Mouse (Mus musculus): ENCODE data around the gene Fyn. TPM values are rescaled to one million over a fixed set of nuclear protein-coding genes. Genes with fewer than 3 reads are reported as not detected.

Fyn gene
- polyA plus RNA-seq, 1 experiment from 2014 or later, result 32.6 TPM

- peak; percentile 45; the same call in 1 of the 2 replicates for ATAC-seq (ENCODE audit: low FRiP score, low TSS enrichment)
- peak overlapping the region; percentile 48; the same call in 1 of the 2 replicates for H3K9ac ChIP-seq (ENCODE audit: low read depth, low read length)
Observed at GRCm38 (mm10) chr10:39541451-39541874, 172.8 kb downstream of the Fyn start.

GRCm38 (mm10) chr10:39541951-39542521 lies 173.4 kb downstream of the Fyn start:
- Histone ChIP-seq H3K9ac (ENCODE audit: low read depth, low read length) (0 out of 2 replicates have a peak overlapping the region, but pooled peaks have one; percentile 1), H3K9me3 (ENCODE audit: control insufficient read depth, low read length) (no peaks in the 10 kb centered on the region), H3K27me3 (ENCODE audit: control insufficient read depth, insufficient read depth, low read length) (no peaks in the 10 kb centered on the region), H3K4me3 (ENCODE audit: low read length) (no peak overlapping the region), H3K36me3 (ENCODE audit: control insufficient read depth, insufficient read depth, low read length) (no peaks in the 10 kb centered on the region), H3K27ac (ENCODE audit: low read depth, low read length) (peak overlapping the region; percentile 83; the same call in 1 of the 2 replicates), H3K4me1 (ENCODE audit: control insufficient read depth, insufficient read depth, low read length) (peaks cover 26% of the 10 kb centered on the region), H3K4me2 (replicated peaks; ENCODE audit: low read depth, low read length) (no peak overlapping the region)
- peak; percentile 8; the same call in 1 of the 2 replicates for ATAC-seq (ENCODE audit: low FRiP score, low TSS enrichment)
- 26% methylated on average over 7 of the region's 7 CpGs for WGBS

More at GRCm38 (mm10) chr10:39541451-39541874, 172.8 kb downstream of the Fyn start:
- H3K4me1 ChIP-seq (ENCODE audit: control insufficient read depth, insufficient read depth, low read length), result peaks cover 26% of the 10 kb centered on the region
- H3K9me3 ChIP-seq (ENCODE audit: control insufficient read depth, low read length), result no peaks in the 10 kb centered on the region
- 40% methylated on average over 6 of the region's 6 CpGs for WGBS
- peak overlapping the region; percentile 83 for H3K27ac ChIP-seq (ENCODE audit: low read depth, low read length)
- no peak overlapping the region for H3K4me2 ChIP-seq (replicated peaks; ENCODE audit: low read depth, low read length)
- H3K27me3 ChIP-seq (ENCODE audit: control insufficient read depth, insufficient read depth, low read length), result no peaks in the 10 kb centered on the region
- H3K4me3 ChIP-seq (ENCODE audit: low read length), result no peak overlapping the region
- no peaks in the 10 kb centered on the region for H3K36me3 ChIP-seq (ENCODE audit: control insufficient read depth, insufficient read depth, low read length)

DNA sequence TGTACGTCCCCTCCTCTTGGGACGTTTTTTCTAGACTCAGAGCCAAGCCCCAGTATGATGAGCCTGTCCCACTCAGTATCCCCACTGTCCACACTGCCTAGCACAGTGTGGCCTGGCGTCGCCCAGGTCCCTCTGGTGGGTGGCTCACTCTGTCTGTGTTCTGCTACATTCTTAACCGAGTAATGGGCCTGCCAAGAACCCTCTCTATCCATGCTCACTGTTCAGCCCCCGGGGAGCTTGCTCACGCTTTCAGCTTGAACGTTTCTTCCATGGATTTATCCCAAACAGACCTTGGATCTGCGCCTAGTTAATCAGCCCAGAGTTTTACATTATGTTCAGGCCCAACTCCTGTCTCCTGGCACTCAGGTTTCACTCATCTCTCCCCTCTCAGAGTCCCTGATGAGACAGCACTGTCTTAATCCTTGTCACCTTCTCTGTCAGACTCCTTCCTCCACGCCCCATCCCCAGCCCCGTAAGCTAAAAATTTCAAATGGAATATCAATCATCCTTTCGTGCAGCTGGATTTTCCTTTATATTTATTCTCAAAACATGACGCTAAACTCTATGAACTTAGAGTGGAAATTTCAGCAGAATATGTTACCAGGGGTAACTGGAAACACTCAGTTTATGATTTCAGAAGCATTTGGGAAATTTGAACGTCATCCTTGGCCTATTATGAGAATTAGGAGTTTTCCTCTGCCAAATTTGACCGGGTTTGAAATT lies 174.0 kb downstream of the Fyn start:
- H3K27me3 ChIP-seq (ENCODE audit: control insufficient read depth, insufficient read depth, low read length), result no peaks in the 10 kb centered on the region
- no peaks in the 10 kb centered on the region for H3K36me3 ChIP-seq (ENCODE audit: control insufficient read depth, insufficient read depth, low read length)
- ATAC-seq (ENCODE audit: low FRiP score, low TSS enrichment), result peak; percentile 16; the same call in 1 of the 2 replicates
- H3K4me3 ChIP-seq (ENCODE audit: low read length), result no peak overlapping the region
- 68% methylated on average over 15 of the region's 15 CpGs for WGBS
- H3K9ac ChIP-seq (ENCODE audit: low read depth, low read length), result peak overlapping the region; percentile 13; the same call in 1 of the 2 replicates
- H3K9me3 ChIP-seq (ENCODE audit: control insufficient read depth, low read length), result no peaks in the 10 kb centered on the region
- H3K27ac ChIP-seq (ENCODE audit: low read depth, low read length), result peak overlapping the region; percentile 83; the same call in 1 of the 2 replicates
- H3K4me2 ChIP-seq (replicated peaks; ENCODE audit: low read depth, low read length), result no peak overlapping the region
- H3K4me1 ChIP-seq (ENCODE audit: control insufficient read depth, insufficient read depth, low read length), result peaks cover 26% of the 10 kb centered on the region

GRCm38 (mm10) chr10:39543258-39543770 lies 174.7 kb downstream of the Fyn start:
- H3K27ac ChIP-seq (ENCODE audit: low read depth, low read length), result peak overlapping the region; percentile 3; the same call in 1 of the 2 replicates
- H3K4me3 ChIP-seq (ENCODE audit: low read length), result no peak overlapping the region
- H3K36me3 ChIP-seq (ENCODE audit: control insufficient read depth, insufficient read depth, low read length), result no peaks in the 10 kb centered on the region
- H3K4me2 ChIP-seq (replicated peaks; ENCODE audit: low read depth, low read length), result no peak overlapping the region
- H3K27me3 ChIP-seq (ENCODE audit: control insufficient read depth, insufficient read depth, low read length), result no peaks in the 10 kb centered on the region
- 91% methylated on average over 5 of the region's 5 CpGs for WGBS
- peaks cover 26% of the 10 kb centered on the region for H3K4me1 ChIP-seq (ENCODE audit: control insufficient read depth, insufficient read depth, low read length)
- no peak overlapping the region for H3K9ac ChIP-seq (ENCODE audit: low read depth, low read length)
- H3K9me3 ChIP-seq (ENCODE audit: control insufficient read depth, low read length), result no peaks in the 10 kb centered on the region
- no peak for ATAC-seq (ENCODE audit: low FRiP score, low TSS enrichment)

GRCm38 (mm10) chr10:39547369-39548074 lies 178.9 kb downstream of the Fyn start:
- Histone ChIP-seq H3K27me3 (ENCODE audit: control insufficient read depth, insufficient read depth, low read length) (no peaks in the 10 kb centered on the region), H3K9me3 (ENCODE audit: control insufficient read depth, low read length) (no peaks in the 10 kb centered on the region), H3K27ac (ENCODE audit: low read depth, low read length) (no peak overlapping the region), H3K9ac (ENCODE audit: low read depth, low read length) (no peak overlapping the region), H3K4me1 (ENCODE audit: control insufficient read depth, insufficient read depth, low read length) (peaks cover 22% of the 10 kb centered on the region), H3K4me3 (ENCODE audit: low read length) (no peak overlapping the region), H3K4me2 (replicated peaks; ENCODE audit: low read depth, low read length) (no peak overlapping the region), H3K36me3 (ENCODE audit: control insufficient read depth, insufficient read depth, low read length) (peaks cover 6% of the 10 kb centered on the region; the same call in 1 of the 2 replicates)
- WGBS, result 86% methylated on average over 3 of the region's 3 CpGs
- ATAC-seq (ENCODE audit: low FRiP score, low TSS enrichment), result no peak

DNA sequence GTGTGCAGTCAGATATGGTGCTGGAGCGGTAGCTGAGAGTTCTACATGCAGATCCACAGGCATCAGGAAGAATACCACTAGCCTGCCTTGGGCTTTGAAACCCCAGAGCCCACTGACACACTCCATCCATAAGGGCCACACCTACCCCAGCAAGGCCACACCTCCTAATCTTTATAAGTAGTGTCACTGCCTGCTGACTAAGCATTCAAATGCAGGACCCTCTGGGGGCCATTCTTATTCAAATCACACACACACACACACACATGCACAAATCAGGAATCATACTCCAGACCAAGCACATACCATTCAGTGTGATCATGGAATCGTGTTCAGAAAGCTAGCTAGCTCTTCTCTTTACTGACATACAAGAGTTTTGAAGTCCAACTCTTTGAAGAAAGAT lies 182.1 kb downstream of the Fyn start:
- H3K4me1 ChIP-seq (ENCODE audit: control insufficient read depth, insufficient read depth, low read length), result peaks cover 48% of the 10 kb centered on the region
- no peak overlapping the region for H3K4me3 ChIP-seq (ENCODE audit: low read length)
- no peak overlapping the region for H3K4me2 ChIP-seq (replicated peaks; ENCODE audit: low read depth, low read length)
- H3K27ac ChIP-seq (ENCODE audit: low read depth, low read length), result no peak overlapping the region
- WGBS, result 74% methylated on average over 2 of the region's 2 CpGs
- H3K36me3 ChIP-seq (ENCODE audit: control insufficient read depth, insufficient read depth, low read length), result peaks cover 6% of the 10 kb centered on the region; the same call in 1 of the 2 replicates
- H3K27me3 ChIP-seq (ENCODE audit: control insufficient read depth, insufficient read depth, low read length), result no peaks in the 10 kb centered on the region
- H3K9ac ChIP-seq (ENCODE audit: low read depth, low read length), result no peak overlapping the region
- no peak for ATAC-seq (ENCODE audit: low FRiP score, low TSS enrichment)
- no peaks in the 10 kb centered on the region for H3K9me3 ChIP-seq (ENCODE audit: control insufficient read depth, low read length)

GRCm38 (mm10) chr10:39551637-39552185 lies 183.1 kb downstream of the Fyn start:
- H3K27me3 ChIP-seq (ENCODE audit: control insufficient read depth, insufficient read depth, low read length), result no peaks in the 10 kb centered on the region
- no peak overlapping the region for H3K9ac ChIP-seq (ENCODE audit: low read depth, low read length)
- H3K9me3 ChIP-seq (ENCODE audit: control insufficient read depth, low read length), result no peaks in the 10 kb centered on the region
- H3K36me3 ChIP-seq (ENCODE audit: control insufficient read depth, insufficient read depth, low read length), result peaks cover 6% of the 10 kb centered on the region; the same call in 1 of the 2 replicates
- peak overlapping the region; percentile 85 for H3K27ac ChIP-seq (ENCODE audit: low read depth, low read length)
- H3K4me1 ChIP-seq (ENCODE audit: control insufficient read depth, insufficient read depth, low read length), result peaks cover 57% of the 10 kb centered on the region
- ATAC-seq (ENCODE audit: low FRiP score, low TSS enrichment), result no peak
- H3K4me2 ChIP-seq (replicated peaks; ENCODE audit: low read depth, low read length), result no peak overlapping the region
- no peak overlapping the region for H3K4me3 ChIP-seq (ENCODE audit: low read length)
- WGBS, result 55% methylated on average over 9 of the region's 9 CpGs

DNA sequence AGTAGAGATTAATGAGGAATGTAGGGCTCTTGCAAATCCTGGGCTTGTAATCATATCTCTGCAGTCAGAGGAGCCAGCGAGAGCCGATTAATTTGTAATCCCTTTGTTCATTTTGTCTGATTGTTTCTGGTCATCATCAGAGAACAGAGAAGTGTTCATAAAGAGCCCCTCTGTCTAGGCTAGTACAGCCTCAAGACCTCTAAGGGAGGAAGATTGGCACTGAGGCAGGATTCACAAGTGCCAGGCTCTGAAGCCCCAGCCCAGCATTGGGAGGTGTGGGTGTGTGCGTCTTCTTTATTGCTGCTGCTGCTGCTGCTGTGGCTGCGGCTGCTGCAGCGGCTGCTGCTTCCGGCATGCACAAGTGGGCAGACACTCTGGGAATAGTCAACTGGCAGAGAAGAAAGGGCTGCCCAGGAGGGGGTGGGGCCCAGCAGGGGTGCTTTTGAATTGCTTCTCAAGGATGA lies 183.7 kb downstream of the Fyn start:
- Histone ChIP-seq H3K27ac (ENCODE audit: low read depth, low read length) (peak overlapping the region; percentile 85), H3K9me3 (ENCODE audit: control insufficient read depth, low read length) (no peaks in the 10 kb centered on the region), H3K27me3 (ENCODE audit: control insufficient read depth, insufficient read depth, low read length) (no peaks in the 10 kb centered on the region), H3K4me1 (ENCODE audit: control insufficient read depth, insufficient read depth, low read length) (peaks cover 63% of the 10 kb centered on the region), H3K4me3 (ENCODE audit: low read length) (no peak overlapping the region), H3K36me3 (ENCODE audit: control insufficient read depth, insufficient read depth, low read length) (peaks cover 6% of the 10 kb centered on the region; the same call in 1 of the 2 replicates), H3K4me2 (replicated peaks; ENCODE audit: low read depth, low read length) (no peak overlapping the region), H3K9ac (ENCODE audit: low read depth, low read length) (no peak overlapping the region)
- no peak for ATAC-seq (ENCODE audit: low FRiP score, low TSS enrichment)
- 16% methylated on average over 6 of the region's 6 CpGs for WGBS

Data from kidney, embryonic 14.5 days (tissue).